Mouse (Mus musculus) embryonic fibroblast, embryonic 13.5 days (primary cell): Measurements from ENCODE around the gene Ncam1.

Experiments used
- CTCF ChIP-seq: IDR thresholded peaks from 2 replicates; pipeline ENCODE4 v1.5.1; 2011; ENCODE audit warnings: mild to moderate bottlenecking, control low read depth, low read length, moderate library complexity, borderline replicate concordance; ENCODE audit not compliant: insufficient read depth
- POLR2A ChIP-seq: IDR thresholded peaks from 2 replicates; pipeline ENCODE4 v1.6.1; 2011; ENCODE audit warnings: low read depth, mild to moderate bottlenecking, control low read depth, low read length, moderate library complexity

GRCm38 (mm10) chr9:49781016-49781772 is 17.5 kb downstream of the Ncam1 start:
- TF ChIP-seq POLR2A (no peak), CTCF (no peak)
